Mouse (Mus musculus) midbrain, postnatal 0 days (tissue): ENCODE results near the gene Mark4. TPM values are rescaled to one million over a fixed set of nuclear protein-coding genes. Genes with fewer than 3 reads are reported as not detected.

ENCODE experiments used
- ATAC-seq: fragments of 200-750 bp; cut with Nextera tagmentation; 2 replicates; pipeline ENCODE4 v1.8.0; 2017; ENCODE audit warnings: moderate number of reproducible peaks, mild to moderate bottlenecking, moderate TSS enrichment, moderate library complexity; ENCODE audit not compliant: low FRiP score
- DNase-seq: peaks from one replicate; pipeline ENCODE4 v3.0.0-alpha.2; 2015; ENCODE audit warnings: low spot score
- H3K27ac ChIP-seq: fragments of 300-500 bp; sonication (generic); 2 replicates; pipeline ENCODE4 v1.5.1; 2014; ENCODE audit warnings: low read depth, mild to moderate bottlenecking, low read length, mixed read lengths
- H3K27me3 ChIP-seq: fragments of 300-500 bp; sonication (generic); 2 replicates; pipeline ENCODE4 v1.6.1; 2014; ENCODE audit warnings: low read length, control low read depth, mixed read lengths; ENCODE audit not compliant: insufficient read depth
- H3K36me3 ChIP-seq: fragments of 300-500 bp; sonication (generic); 2 replicates; pipeline ENCODE4 v1.6.1; 2014; ENCODE audit warnings: low read length, control low read depth, mixed read lengths; ENCODE audit not compliant: insufficient read depth
- H3K4me1 ChIP-seq: fragments of 300-500 bp; sonication (generic); 2 replicates; pipeline ENCODE4 v1.6.1; 2014; ENCODE audit warnings: mild to moderate bottlenecking, control low read depth, antibody characterized with exemption, low read length, mixed read lengths; ENCODE audit not compliant: insufficient read depth
- H3K4me2 ChIP-seq: fragments of 300-500 bp; sonication (generic); 2 replicates; pipeline ENCODE4 v1.6.1; 2014; ENCODE audit warnings: low read depth, mild to moderate bottlenecking, low read length, mixed read lengths; ENCODE audit not compliant: poor library complexity, severe bottlenecking
- H3K4me3 ChIP-seq: fragments of 300-500 bp; sonication (generic); 2 replicates; pipeline ENCODE4 v1.5.1; 2014; ENCODE audit warnings: low read depth, mild to moderate bottlenecking, low read length, moderate library complexity
- H3K9ac ChIP-seq: fragments of 300-500 bp; sonication (generic); replicated peaks from 2 replicates; pipeline ENCODE4 v1.6.1; 2014; ENCODE audit warnings: mild to moderate bottlenecking, low read length, moderate library complexity, mixed read lengths; ENCODE audit not compliant: poor library complexity, severe bottlenecking
- H3K9me3 ChIP-seq: fragments of 300-500 bp; sonication (generic); 2 replicates; pipeline ENCODE4 v1.6.1; 2016; ENCODE audit warnings: low read length, control low read depth
- CTCF ChIP-seq: IDR thresholded peaks from 2 replicates; pipeline ENCODE4 v1.5.1; 2016; ENCODE audit warnings: antibody characterized with exemption, mild to moderate bottlenecking
- WGBS: fragments of 180-500 bp; shearing (Covaris S2); extraction: QIAGEN DNeasy Blood & Tissue Kit; methylation state at CpG from one replicate; pipeline ENCODE4 v1.1.7; 2014; 5-methylcytosine and 5-hydroxymethylcytosine counted together
- polyA plus RNA-seq: library from polyadenylated mRNA; unstranded; fragments of >200 nt; fragmentation: Nextera tagmentation; extraction: Ambion mirVana; gene quantifications from 2 replicates; pipeline ENCODE4 v1.2.1, GENCODE M21; 2015
- total RNA-seq: library from RNA; depleted of rRNA; stranded (reverse); fragments of >200 nt; gene quantifications from 2 replicates; pipeline ENCODE4 v1.2.3, GENCODE M21; 2014

Gene Mark4
- total and polyA plus RNA-seq, 2 experiments from 2014 or later, result 17.0 to 68.9 TPM

DNA sequence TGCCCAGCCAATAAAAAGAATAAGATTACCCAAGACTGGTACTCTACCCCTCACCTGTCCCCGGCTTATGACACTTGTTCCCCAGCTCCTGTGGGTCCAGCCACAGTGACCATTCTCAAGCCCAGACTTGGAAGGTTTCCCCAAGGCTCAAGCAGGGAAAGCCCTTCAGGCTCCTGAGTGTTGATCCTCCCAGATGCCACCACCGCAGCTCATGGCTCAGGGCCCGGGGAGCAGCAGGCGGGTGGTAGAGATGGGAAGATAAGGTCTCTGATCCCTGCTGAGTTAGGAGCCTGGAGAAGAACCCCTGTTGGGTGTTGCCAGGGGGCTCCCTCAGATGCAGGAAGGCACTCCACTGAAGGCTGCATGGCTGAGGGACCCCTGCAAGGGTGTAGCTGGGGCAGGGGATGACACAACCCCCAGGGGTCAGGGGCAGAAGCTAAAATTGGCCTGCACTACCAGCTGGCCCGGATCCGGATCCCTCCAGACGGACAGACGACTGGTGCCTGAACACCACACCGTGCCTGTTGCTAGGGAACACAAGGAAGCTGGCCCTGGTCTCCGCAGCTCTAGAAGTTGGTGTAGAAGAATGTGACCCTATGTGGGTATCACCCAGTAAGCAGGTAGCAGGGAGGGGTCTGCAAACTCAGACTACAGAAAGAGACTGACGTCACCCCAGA lies 2.7 kb downstream of the Mark4 start:
- H3K4me3 ChIP-seq, result no peak overlapping the region
- H3K36me3 ChIP-seq, result peaks cover 10% of the 10 kb centered on the region
- 64% methylated on average over 11 of the region's 11 CpGs for WGBS
- no peaks in the 10 kb centered on the region for H3K9me3 ChIP-seq
- no peaks in the 10 kb centered on the region for H3K27me3 ChIP-seq
- no peak overlapping the region for H3K27ac ChIP-seq
- no peak overlapping the region for H3K4me2 ChIP-seq
- no peak overlapping the region for H3K9ac ChIP-seq
- no peak for ATAC-seq
- no peak for DNase-seq
- TF ChIP-seq CTCF, result no peak
- H3K4me1 ChIP-seq, result peaks cover 13% of the 10 kb centered on the region

DNA sequence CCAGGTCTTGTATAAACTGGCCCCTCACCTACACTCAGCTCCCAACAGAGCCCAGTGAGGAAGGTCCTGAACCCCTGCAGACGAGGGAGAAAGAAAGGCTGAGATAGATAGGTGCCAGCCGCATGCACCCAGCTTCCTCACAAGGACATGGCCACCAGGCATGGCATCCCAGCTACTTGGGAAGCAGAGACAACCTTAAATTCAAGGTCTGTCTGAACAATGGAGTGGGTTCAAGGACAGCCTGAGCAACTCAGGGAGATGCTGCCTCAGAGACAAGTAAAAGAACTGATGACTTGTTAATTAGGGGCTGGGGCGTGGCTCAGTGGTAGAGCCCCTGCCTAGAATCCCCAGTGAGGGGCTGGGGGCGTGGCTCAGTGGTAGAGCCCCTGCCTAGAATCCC lies 3.4 kb downstream of the Mark4 start:
- Histone ChIP-seq H3K36me3 (peaks cover 14% of the 10 kb centered on the region), H3K9ac (no peak overlapping the region), H3K4me1 (peaks cover 13% of the 10 kb centered on the region), H3K9me3 (no peaks in the 10 kb centered on the region), H3K4me2 (no peak overlapping the region), H3K27me3 (no peaks in the 10 kb centered on the region), H3K27ac (no peak overlapping the region), H3K4me3 (no peak overlapping the region)
- TF ChIP-seq CTCF, result no peak
- 97% methylated on average over 4 of the region's 4 CpGs for WGBS
- no peak for DNase-seq
- ATAC-seq, result no peak

DNA sequence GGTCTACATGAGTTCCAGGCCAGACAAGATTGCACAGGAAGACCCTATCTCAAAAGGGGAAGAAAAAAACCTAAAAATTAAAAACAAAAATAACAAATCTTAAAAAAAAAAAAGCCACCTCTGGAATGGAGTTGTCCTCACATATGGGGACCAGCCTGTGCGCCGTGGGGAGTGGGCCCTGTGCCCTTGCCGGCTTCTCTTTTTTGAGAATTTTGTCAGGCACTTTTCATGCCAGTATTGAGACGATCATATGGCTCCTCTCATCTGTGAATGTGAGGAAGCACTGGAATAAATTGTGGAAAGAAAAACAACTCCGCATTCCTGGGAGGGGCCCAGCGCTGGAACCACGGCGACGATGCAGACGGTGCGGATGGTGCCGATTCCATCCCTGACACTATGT lies 9.5 kb downstream of the Mark4 start:
- Histone ChIP-seq H3K9me3 (no peaks in the 10 kb centered on the region), H3K4me1 (no peaks in the 10 kb centered on the region), H3K36me3 (peaks cover 54% of the 10 kb centered on the region), H3K9ac (no peak overlapping the region), H3K27me3 (no peaks in the 10 kb centered on the region), H3K27ac (no peak overlapping the region), H3K4me3 (no peak overlapping the region), H3K4me2 (no peak overlapping the region)
- no peak for ATAC-seq
- TF ChIP-seq CTCF, result no peak
- WGBS, result 80% methylated on average over 12 of the region's 12 CpGs
- no peak for DNase-seq

DNA sequence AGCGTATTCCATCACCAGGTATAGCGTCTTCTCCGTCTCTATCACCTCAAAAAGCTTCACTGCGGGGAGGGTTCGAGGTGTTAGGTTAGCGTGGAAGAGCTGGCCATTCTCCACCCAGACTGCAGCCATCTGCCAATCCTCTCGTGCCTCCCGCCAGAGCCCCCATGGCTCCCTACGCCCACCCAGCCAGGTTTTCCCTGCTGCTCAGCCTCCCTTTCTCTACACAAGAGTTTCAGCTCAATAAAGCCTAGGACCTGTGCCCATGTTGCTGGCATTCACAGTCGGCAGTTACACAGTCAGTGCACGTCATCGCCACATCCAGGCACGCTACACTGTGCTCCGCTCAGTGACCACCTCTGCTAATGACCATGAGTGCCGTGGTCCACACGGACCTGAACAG lies 10.9 kb downstream of the Mark4 start:
- peaks cover 58% of the 10 kb centered on the region for H3K36me3 ChIP-seq

DNA sequence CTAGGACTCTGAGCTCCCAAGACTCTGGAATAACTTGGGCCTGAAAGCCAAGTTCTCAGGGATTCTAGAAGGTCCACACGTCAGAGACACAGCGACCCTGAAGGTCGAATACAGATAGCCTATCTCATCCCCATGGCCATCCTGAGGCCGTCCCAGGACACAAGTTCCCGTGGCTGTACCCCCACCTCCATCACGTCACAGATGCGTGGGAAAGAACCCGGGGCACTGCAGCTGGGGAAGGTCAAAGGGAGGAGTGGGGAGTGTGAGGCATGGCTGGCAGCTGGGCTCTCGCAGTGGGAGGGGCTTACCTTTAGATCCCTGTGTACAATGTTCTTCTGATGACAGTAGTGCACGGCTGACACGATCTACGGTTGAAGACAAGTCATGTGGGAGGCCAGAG lies 13.8 kb downstream of the Mark4 start:
- no peak overlapping the region for H3K27ac ChIP-seq

More for the DNA sequence above, 10.9 kb downstream of the Mark4 start:
- H3K27ac ChIP-seq, result no peak overlapping the region
- H3K4me1 ChIP-seq, result no peaks in the 10 kb centered on the region
- no peak overlapping the region for H3K4me2 ChIP-seq
- H3K9ac ChIP-seq, result no peak overlapping the region
- no peak for ATAC-seq
- no peak overlapping the region for H3K4me3 ChIP-seq
- DNase-seq, result no peak
- TF ChIP-seq CTCF, result no peak
- no peaks in the 10 kb centered on the region for H3K9me3 ChIP-seq
- WGBS, result 93% methylated on average over 16 of the region's 16 CpGs
- no peaks in the 10 kb centered on the region for H3K27me3 ChIP-seq

DNA sequence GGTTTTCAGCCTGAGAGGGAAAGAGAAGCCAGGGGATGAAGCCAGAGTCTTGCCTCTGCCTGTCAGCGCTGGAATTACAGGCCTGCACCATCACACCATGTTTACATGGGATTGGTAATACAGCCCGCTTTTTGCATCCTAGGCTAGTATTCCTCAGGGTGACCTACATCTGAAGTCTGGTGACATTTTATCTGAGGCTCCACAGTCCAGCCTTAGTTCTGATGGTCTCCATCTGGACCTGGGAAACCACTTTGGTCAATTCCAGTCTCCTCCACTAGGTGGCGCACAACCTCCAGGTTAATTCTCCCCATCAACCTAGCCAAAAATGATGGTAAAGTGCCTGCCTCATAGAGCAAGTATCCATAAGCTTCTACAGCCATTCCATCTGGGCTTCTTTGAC lies 15.3 kb downstream of the Mark4 start:
- DNase-seq (peak; percentile 84), ATAC-seq (peak; percentile 60; the same call in 1 of the 2 replicates)
- H3K27ac ChIP-seq, result no peak overlapping the region
- H3K36me3 ChIP-seq, result peaks cover 55% of the 10 kb centered on the region
- no peaks in the 10 kb centered on the region for H3K4me1 ChIP-seq
- no peak overlapping the region for H3K9ac ChIP-seq
- peak; percentile 94 for TF ChIP-seq CTCF
- WGBS, result 36% methylated on average over 3 of the region's 3 CpGs
- no peak overlapping the region for H3K4me2 ChIP-seq
- no peak overlapping the region for H3K4me3 ChIP-seq
- no peaks in the 10 kb centered on the region for H3K9me3 ChIP-seq
- H3K27me3 ChIP-seq, result no peaks in the 10 kb centered on the region

More for the DNA sequence above, 13.8 kb downstream of the Mark4 start:
- no peaks in the 10 kb centered on the region for H3K9me3 ChIP-seq
- WGBS, result 91% methylated on average over 12 of the region's 12 CpGs
- ATAC-seq (no peak), DNase-seq (no peak)
- peaks cover 61% of the 10 kb centered on the region for H3K36me3 ChIP-seq
- no peak for TF ChIP-seq CTCF
- H3K4me1 ChIP-seq, result no peaks in the 10 kb centered on the region
- H3K4me2 ChIP-seq, result no peak overlapping the region
- H3K9ac ChIP-seq, result no peak overlapping the region
- no peak overlapping the region for H3K4me3 ChIP-seq
- H3K27me3 ChIP-seq, result no peaks in the 10 kb centered on the region
